Mouse (Mus musculus): ENCODE measurements around the gene Bach2. TPM values are rescaled to one million over a fixed set of nuclear protein-coding genes. Genes with fewer than 3 reads are reported as not detected.

Bach2 gene
- 19.1 and 20.4 TPM in 2 replicates for polyA plus RNA-seq (2015; fragmentation: Nextera tagmentation; extraction: Ambion mirVana)

DNA sequence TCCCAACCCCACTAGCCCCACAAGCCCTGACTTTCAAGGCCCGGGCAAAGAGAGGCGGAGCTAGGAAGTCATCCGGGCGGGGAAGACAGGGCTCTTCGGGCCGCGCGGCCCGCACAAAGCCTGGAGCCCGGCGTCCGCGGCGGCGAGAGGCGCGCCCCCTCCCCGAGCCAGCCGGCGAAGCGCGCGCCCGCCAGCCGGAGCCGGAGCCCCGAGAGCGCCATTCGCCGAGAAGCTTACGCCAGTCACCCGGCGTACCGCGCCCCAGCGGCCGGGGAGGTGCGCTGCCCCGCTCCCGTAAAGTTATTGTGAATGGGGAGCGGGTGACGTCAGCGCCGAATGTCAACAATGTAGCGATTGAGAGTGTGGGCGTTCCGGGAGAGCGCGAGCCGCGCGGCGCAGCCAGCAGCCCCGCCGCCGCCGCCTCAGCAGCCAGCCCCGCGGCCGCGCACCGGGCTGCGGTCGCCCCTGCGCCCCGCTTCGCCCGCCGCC lies at the start of gene Bach2:
Bach2 (plus strand) TSS at position 439 of the 489 bp plus-strand sequence.
- Histone ChIP-seq H3K9ac (ENCODE audit: low read depth, low read length) (peak within 1 kb of the TSS; percentile 94), H3K27me3 (replicated peaks; ENCODE audit: control insufficient read depth, insufficient read depth, low read length) (no peaks in the 10 kb centered on the region), H3K4me3 (ENCODE audit: low read length) (peak within 1 kb of the TSS; percentile 90), H3K36me3 (ENCODE audit: control insufficient read depth, insufficient read depth, low read length) (no peaks in the 10 kb centered on the region), H3K4me1 (ENCODE audit: control insufficient read depth, insufficient read depth, low read depth, low read length) (peaks cover 24% of the 10 kb centered on the region), H3K9me3 (ENCODE audit: control insufficient read depth, low read length) (no peaks in the 10 kb centered on the region), H3K4me2 (ENCODE audit: low read length) (peak within 1 kb of the TSS; percentile 73), H3K27ac (ENCODE audit: low read depth, low read length) (peak within 1 kb of the TSS; percentile 97)
- ATAC-seq: peak; percentile 86
- 0% methylated on average over 39 of the region's 69 CpGs for WGBS

DNA sequence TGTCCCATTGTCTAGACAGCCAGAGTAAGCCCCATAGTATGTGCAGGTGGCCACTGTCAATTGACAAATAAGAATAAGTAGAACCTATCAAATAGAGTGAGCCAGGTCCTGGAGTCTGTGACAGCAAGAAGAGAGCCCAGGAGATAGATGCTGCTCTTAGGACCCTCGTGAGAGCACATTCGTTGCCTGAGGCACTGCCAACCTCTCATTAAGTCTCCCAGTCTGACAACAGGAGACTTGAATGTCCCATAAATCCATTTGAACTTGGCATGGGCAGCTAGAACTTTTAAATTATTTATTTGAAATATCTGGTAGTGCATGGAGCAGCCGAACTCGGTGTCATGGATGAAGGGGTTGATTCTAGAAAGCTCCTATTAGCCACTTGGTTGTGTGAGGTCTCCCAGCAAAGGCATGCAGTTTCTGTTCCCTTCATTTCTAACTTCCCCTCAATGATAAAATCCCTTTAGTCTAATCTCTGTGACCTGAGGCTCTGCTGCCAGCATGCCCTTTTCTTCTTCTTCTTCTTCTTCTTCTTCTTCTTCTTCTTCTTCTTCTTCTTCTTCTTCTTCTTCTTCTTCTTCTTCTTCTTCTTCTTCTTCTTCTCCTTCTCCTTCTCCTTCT lies 49.1 kb upstream of the Bach2 start:
- WGBS: 69% methylated on average over 4 of the region's 4 CpGs
- no peak overlapping the region for H3K4me2 ChIP-seq (ENCODE audit: low read length)
- H3K36me3 ChIP-seq (ENCODE audit: control insufficient read depth, insufficient read depth, low read length): no peaks in the 10 kb centered on the region
- H3K9me3 ChIP-seq (ENCODE audit: control insufficient read depth, low read length): no peaks in the 10 kb centered on the region
- H3K4me3 ChIP-seq (ENCODE audit: low read length): no peak overlapping the region
- no peak overlapping the region for H3K9ac ChIP-seq (ENCODE audit: low read depth, low read length)
- no peak overlapping the region for H3K27ac ChIP-seq (ENCODE audit: low read depth, low read length)
- no peak for ATAC-seq
- no peaks in the 10 kb centered on the region; the same call in 1 of the 2 replicates for H3K4me1 ChIP-seq (ENCODE audit: control insufficient read depth, insufficient read depth, low read depth, low read length)
- no peaks in the 10 kb centered on the region for H3K27me3 ChIP-seq (replicated peaks; ENCODE audit: control insufficient read depth, insufficient read depth, low read length)

DNA sequence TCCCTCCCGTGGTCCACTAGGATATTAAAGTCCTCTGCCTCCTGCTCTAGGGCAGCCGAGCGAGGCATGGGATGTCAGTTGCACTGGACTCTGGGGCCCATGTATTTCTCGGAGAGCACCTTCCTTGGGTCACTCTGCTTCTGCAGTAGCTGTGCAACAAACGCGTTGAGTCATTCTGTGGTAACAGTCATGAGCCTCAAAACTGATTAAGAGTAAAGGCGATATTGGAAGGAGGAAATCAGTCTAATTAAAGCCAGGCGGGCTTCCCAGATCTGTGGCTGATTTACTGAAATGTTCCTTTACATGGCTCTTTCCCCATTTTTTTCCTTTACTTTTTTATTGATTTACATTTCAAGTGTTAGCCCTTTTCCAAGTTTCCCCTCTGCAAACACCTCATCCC lies 48.1 kb upstream of the Bach2 start:
- 89% methylated on average over 8 of the region's 8 CpGs for WGBS
- Histone ChIP-seq H3K4me1 (ENCODE audit: control insufficient read depth, insufficient read depth, low read depth, low read length) (no peaks in the 10 kb centered on the region; the same call in 1 of the 2 replicates), H3K4me2 (ENCODE audit: low read length) (no peak overlapping the region), H3K4me3 (ENCODE audit: low read length) (no peak overlapping the region), H3K36me3 (ENCODE audit: control insufficient read depth, insufficient read depth, low read length) (no peaks in the 10 kb centered on the region), H3K27me3 (replicated peaks; ENCODE audit: control insufficient read depth, insufficient read depth, low read length) (no peaks in the 10 kb centered on the region), H3K9me3 (ENCODE audit: control insufficient read depth, low read length) (no peaks in the 10 kb centered on the region), H3K27ac (ENCODE audit: low read depth, low read length) (no peak overlapping the region), H3K9ac (ENCODE audit: low read depth, low read length) (no peak overlapping the region)
- ATAC-seq: no peak

DNA sequence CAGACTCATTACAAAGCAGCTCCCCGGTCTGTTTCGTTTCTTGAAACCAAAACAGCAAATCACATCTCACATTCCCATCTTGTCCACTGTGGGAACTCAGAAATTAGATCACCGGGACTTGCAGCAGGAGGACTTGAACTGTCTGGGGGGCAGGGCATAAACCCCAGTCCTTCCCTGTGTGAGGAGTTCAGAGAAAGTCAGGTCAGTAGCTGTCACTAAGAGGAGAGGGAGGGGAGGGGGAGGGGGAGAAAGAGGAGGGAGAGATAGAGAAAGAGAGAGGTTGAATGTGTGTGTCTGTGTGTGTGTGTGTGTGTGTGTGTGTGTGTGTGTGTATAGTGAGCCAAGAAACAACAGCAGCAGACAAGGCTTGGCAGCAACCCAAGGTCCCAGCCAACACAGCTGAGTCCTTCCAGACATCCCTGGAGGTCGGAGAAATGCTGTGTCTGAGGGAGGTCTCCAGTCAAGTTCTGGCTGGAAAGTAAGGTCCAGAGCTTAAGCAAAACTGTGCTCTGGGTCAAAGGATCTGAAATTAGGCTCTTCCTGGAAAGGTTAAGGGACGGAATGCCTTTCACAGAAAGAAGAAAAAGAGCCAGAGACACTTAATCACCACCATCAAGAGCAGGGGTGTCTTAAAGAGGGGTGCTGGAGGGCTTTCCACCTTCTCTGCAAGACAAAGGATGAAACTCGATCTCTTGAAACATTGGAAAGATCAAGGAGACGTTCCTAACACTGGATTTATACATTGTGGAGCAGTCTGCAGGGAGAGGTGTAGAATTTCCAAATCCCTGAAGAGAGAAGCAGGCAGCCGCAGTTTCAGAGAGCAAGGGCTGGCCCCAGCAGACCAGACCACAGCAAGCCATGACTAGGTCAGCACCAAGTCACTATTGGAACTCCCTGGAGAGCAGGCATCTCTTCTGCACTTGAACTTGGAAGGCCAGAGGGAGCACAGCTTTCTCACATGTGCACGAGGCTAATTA lies 42.4 kb upstream of the Bach2 start:
- Histone ChIP-seq H3K9me3 (ENCODE audit: control insufficient read depth, low read length) (no peaks in the 10 kb centered on the region), H3K4me2 (ENCODE audit: low read length) (no peak overlapping the region), H3K27me3 (replicated peaks; ENCODE audit: control insufficient read depth, insufficient read depth, low read length) (no peaks in the 10 kb centered on the region), H3K4me3 (ENCODE audit: low read length) (no peak overlapping the region), H3K9ac (ENCODE audit: low read depth, low read length) (no peak overlapping the region), H3K4me1 (ENCODE audit: control insufficient read depth, insufficient read depth, low read depth, low read length) (peaks cover 9% of the 10 kb centered on the region), H3K27ac (ENCODE audit: low read depth, low read length) (peak overlapping the region; percentile 39; the same call in 1 of the 2 replicates), H3K36me3 (ENCODE audit: control insufficient read depth, insufficient read depth, low read length) (no peaks in the 10 kb centered on the region)
- ATAC-seq: peak; percentile 83
- WGBS: 27% methylated on average over 9 of the region's 9 CpGs

DNA sequence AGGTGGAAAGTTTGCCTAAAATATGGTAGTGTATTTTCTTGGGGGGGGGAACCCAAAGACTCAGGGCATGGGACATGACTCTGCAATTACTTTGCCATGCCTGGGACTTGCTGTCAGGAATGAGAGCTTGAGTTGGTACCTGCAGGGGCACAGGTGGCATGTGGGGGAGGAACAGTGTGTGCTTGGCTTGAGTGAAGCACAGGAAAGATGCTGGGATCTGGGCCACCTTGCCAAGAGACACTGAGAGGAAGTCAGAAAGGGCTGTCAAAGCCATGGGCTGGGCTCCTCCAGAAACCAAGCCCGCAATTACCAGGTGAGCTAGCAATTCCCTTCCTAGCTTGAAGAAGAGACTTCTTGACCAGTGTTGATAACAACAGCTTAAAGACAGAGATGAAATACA lies 40.6 kb upstream of the Bach2 start:
- no peak overlapping the region for H3K9ac ChIP-seq (ENCODE audit: low read depth, low read length)
- H3K9me3 ChIP-seq (ENCODE audit: control insufficient read depth, low read length): no peaks in the 10 kb centered on the region
- H3K4me3 ChIP-seq (ENCODE audit: low read length): no peak overlapping the region
- H3K4me1 ChIP-seq (ENCODE audit: control insufficient read depth, insufficient read depth, low read depth, low read length): peaks cover 9% of the 10 kb centered on the region
- no peaks in the 10 kb centered on the region for H3K36me3 ChIP-seq (ENCODE audit: control insufficient read depth, insufficient read depth, low read length)
- no peak for ATAC-seq
- WGBS: 92% methylated on average over 1 of the region's 1 CpGs
- H3K27me3 ChIP-seq (replicated peaks; ENCODE audit: control insufficient read depth, insufficient read depth, low read length): no peaks in the 10 kb centered on the region
- no peak overlapping the region for H3K4me2 ChIP-seq (ENCODE audit: low read length)
- H3K27ac ChIP-seq (ENCODE audit: low read depth, low read length): no peak overlapping the region

DNA sequence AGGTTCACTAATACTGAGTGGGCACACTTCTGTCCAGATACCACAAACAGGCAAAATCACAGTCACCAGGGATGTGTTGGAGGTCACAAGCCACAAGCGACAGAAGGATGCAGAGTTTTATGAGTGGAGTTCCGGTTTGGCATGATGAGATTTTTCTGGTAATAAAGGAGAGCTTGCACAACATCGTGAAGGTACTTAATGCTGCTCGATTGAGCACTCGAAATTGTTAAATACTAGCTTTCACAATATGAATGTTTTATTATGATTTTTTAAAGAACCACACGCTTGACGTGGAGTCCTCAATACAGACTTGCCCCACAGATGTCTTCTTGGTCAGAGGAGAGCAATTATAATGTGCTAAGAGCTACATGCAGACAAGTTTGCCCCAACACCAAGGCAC lies 40.0 kb upstream of the Bach2 start:
- WGBS: 89% methylated on average over 7 of the region's 7 CpGs
- Histone ChIP-seq H3K36me3 (ENCODE audit: control insufficient read depth, insufficient read depth, low read length) (no peaks in the 10 kb centered on the region), H3K27me3 (replicated peaks; ENCODE audit: control insufficient read depth, insufficient read depth, low read length) (no peaks in the 10 kb centered on the region), H3K9me3 (ENCODE audit: control insufficient read depth, low read length) (no peaks in the 10 kb centered on the region), H3K27ac (ENCODE audit: low read depth, low read length) (no peak overlapping the region), H3K4me1 (ENCODE audit: control insufficient read depth, insufficient read depth, low read depth, low read length) (peaks cover 9% of the 10 kb centered on the region), H3K9ac (ENCODE audit: low read depth, low read length) (no peak overlapping the region), H3K4me2 (ENCODE audit: low read length) (no peak overlapping the region), H3K4me3 (ENCODE audit: low read length) (no peak overlapping the region)
- no peak for ATAC-seq

DNA sequence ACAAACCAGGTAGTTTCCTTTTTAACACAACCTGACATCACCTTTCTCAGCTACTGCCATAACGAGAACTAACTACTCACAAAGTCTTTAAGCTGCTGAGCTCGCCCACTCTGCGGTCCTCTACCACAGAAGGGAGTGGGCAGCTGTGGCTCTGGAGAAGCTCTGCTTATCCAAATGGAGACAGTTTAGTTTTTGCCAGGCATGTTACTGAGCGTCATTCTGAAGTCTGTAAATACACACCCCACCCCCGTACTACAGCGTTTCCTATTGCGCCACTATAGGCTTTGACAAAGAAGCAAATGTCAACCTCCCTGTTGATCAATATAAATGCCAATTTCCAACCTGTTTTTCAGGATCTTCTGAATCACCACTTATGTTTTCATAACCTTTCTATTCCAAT lies 39.4 kb upstream of the Bach2 start:
- no peak overlapping the region for H3K4me3 ChIP-seq (ENCODE audit: low read length)
- no peak overlapping the region for H3K27ac ChIP-seq (ENCODE audit: low read depth, low read length)
- H3K27me3 ChIP-seq (replicated peaks; ENCODE audit: control insufficient read depth, insufficient read depth, low read length): no peaks in the 10 kb centered on the region
- H3K4me1 ChIP-seq (ENCODE audit: control insufficient read depth, insufficient read depth, low read depth, low read length): peaks cover 9% of the 10 kb centered on the region
- ATAC-seq: no peak
- no peak overlapping the region for H3K4me2 ChIP-seq (ENCODE audit: low read length)
- no peak overlapping the region for H3K9ac ChIP-seq (ENCODE audit: low read depth, low read length)
- no peaks in the 10 kb centered on the region for H3K9me3 ChIP-seq (ENCODE audit: control insufficient read depth, low read length)
- H3K36me3 ChIP-seq (ENCODE audit: control insufficient read depth, insufficient read depth, low read length): no peaks in the 10 kb centered on the region
- WGBS: 87% methylated on average over 7 of the region's 7 CpGs

DNA sequence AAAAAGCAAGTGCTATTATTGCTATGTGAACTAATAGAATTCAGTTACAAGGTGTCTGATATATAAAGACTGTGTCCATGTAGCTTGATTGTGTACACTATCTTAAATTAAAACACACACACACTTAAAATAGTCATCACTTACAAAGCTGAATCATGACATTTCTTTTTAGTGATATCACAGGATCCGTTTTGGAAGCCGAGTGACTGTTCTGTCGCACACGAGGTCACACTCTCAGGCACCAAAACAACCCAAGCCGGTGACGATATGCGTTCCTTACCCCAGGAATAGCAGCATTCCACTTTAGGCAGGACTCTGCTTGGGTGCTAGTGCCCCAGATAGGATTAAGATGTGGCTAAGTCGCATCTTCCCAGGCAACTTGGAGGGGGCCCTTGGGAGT lies 37.5 kb upstream of the Bach2 start:
- no peaks in the 10 kb centered on the region for H3K36me3 ChIP-seq (ENCODE audit: control insufficient read depth, insufficient read depth, low read length)
- no peaks in the 10 kb centered on the region for H3K27me3 ChIP-seq (replicated peaks; ENCODE audit: control insufficient read depth, insufficient read depth, low read length)
- no peaks in the 10 kb centered on the region for H3K9me3 ChIP-seq (ENCODE audit: control insufficient read depth, low read length)
- peaks cover 7% of the 10 kb centered on the region for H3K4me1 ChIP-seq (ENCODE audit: control insufficient read depth, insufficient read depth, low read depth, low read length)
- no peak overlapping the region for H3K9ac ChIP-seq (ENCODE audit: low read depth, low read length)
- WGBS: 82% methylated on average over 8 of the region's 8 CpGs
- no peak overlapping the region for H3K27ac ChIP-seq (ENCODE audit: low read depth, low read length)
- H3K4me3 ChIP-seq (ENCODE audit: low read length): no peak overlapping the region
- no peak overlapping the region for H3K4me2 ChIP-seq (ENCODE audit: low read length)
- ATAC-seq: no peak

DNA sequence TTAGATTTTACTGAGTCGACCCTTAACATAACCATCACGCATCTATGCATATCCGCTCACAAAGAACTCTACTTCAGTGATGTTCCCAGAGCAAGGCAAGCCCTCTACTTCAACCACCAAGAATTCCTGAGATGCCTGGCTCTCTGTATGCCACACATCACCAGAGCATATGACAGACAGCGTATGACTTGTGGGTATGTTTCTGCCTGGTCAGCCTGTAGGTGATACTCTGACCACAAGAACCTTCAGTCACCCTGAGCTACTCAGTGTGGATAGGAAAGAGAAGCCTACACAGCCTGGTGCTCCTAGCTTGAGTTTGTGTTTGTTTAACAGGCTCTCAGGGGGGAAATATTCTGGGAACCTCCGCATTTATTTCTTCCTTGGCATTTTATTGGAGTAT lies 36.2 kb upstream of the Bach2 start:
- no peaks in the 10 kb centered on the region for H3K36me3 ChIP-seq (ENCODE audit: control insufficient read depth, insufficient read depth, low read length)
- no peaks in the 10 kb centered on the region for H3K27me3 ChIP-seq (replicated peaks; ENCODE audit: control insufficient read depth, insufficient read depth, low read length)
- ATAC-seq: no peak
- no peak overlapping the region for H3K4me2 ChIP-seq (ENCODE audit: low read length)
- H3K9me3 ChIP-seq (ENCODE audit: control insufficient read depth, low read length): no peaks in the 10 kb centered on the region
- no peak overlapping the region for H3K4me3 ChIP-seq (ENCODE audit: low read length)
- WGBS: 90% methylated on average over 5 of the region's 5 CpGs
- H3K9ac ChIP-seq (ENCODE audit: low read depth, low read length): no peak overlapping the region
- no peak overlapping the region for H3K27ac ChIP-seq (ENCODE audit: low read depth, low read length)
- H3K4me1 ChIP-seq (ENCODE audit: control insufficient read depth, insufficient read depth, low read depth, low read length): no peaks in the 10 kb centered on the region
